Mouse (Mus musculus) kidney, postnatal 36 days (tissue): Measurements from ENCODE around the gene Grin2b.
"Not testable (repeated sequence)": the region's sequence is repeated elsewhere in the genome, so short reads cannot be mapped to it uniquely, and the experiment has no call there.

Experiments
- DNase-seq, 2 experiments: peaks; one replicate each; pipeline ENCODE4 v3.0.0; 2021 to 2022; ENCODE audit warnings: mixed read lengths in 2 of 2

Gene Grin2b

DNA sequence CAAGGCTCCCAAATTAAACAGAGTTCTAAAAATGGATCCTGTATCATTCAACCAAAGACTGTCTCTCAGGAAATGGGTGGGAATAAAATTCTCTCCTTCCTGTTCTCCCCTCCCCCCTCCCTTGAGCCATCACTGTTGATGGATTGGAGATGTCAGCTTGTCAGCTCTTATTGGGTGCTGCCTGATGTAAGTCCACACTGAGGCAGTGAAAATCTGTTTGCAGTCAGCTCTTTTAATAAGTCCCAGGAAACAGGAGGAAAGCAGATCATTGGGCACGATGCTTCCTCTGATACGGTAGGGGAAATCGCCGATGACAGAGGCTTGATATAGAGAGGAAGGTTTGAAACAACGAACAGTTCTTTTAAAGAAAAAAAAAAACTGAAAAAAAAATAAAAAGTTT lies 290.7 kb downstream of the Grin2b start:
- no peak for DNase-seq

DNA sequence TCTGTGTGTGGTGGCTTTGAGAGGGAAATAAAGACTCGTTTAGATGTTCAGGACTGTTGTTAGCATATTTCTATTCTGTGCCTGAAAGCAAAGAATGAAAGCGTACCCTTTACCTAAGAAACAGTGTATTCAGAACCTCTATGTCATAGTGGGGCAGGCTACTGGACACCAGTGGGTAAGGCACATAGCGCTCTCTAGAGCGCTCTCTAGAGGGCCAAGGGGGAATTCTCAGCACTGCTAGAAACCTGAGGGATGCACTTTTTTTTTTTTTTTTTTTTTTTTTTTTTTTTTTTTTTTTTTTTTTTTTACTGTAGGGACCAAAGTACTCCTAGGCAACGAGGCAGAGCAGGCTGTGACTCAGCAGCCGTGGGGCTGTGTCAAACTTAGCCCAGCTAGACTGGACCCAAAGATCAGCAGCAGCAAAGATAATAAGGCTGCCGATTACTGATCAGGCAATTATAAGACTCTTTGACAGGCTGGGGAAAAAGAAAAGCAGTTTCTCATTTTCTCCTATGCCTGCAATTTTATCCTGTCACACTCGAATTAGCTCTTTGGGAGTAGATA lies 297.1 kb downstream of the Grin2b start:
- peak; percentile 7 to 31 for DNase-seq

DNA sequence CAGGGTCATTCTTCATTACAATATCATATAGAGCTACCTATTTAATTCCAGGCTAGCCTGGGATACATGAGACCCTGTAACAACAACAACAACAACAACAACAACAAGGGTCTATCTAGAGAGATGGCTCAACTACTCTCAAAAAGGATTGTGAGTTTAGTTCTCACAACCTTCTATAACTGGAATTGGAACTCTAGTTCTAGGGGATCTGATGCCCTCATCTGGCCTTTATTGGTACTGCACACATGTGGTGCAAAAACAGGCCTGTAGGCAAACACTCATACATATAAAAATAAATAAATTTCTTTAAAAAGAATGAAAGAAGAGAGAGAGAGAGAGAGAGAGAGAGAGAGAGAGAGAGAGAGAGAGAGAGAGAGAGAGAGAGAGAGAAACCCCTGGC lies 298.7 kb downstream of the Grin2b start:
- no peak for DNase-seq

DNA sequence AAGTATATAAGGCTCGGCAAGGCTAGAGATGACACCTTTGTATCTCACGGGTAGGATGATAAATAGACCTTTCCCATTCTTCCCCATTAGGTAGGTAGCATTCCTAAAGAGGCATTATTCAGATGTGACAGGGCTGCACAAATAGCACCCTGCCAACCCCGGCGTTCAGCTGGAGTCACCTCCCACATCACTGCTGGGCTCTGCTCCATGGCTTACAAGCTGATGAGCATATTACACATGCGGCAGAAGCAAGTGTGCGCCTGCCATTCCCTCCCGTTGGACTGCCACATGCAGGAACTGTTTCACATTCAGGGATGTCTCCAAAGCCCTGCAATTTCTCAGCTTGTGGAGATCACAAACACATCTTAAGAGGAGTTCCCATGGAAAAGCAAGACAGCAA lies 307.5 kb downstream of the Grin2b start:
- DNase-seq, result no peak

DNA sequence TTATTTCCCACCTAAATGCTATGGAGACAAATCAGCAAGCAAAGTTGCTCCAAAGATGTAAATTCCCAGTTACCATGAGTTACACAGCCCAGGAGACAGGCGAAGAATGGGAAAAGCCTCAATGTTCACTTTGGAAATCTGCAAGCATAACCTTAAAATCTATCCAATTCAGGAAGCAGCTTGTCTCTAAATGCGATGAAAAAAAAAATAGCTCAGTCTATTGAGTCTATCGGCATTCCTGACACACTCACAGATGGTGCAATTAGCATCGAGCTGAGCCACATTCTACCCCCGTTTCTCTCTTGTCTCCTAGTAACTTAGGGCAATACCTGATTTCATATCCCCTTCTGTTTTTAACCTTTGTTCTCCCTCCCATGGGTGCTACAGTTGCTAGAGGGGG lies 309.3 kb downstream of the Grin2b start:
- DNase-seq, result no peak

DNA sequence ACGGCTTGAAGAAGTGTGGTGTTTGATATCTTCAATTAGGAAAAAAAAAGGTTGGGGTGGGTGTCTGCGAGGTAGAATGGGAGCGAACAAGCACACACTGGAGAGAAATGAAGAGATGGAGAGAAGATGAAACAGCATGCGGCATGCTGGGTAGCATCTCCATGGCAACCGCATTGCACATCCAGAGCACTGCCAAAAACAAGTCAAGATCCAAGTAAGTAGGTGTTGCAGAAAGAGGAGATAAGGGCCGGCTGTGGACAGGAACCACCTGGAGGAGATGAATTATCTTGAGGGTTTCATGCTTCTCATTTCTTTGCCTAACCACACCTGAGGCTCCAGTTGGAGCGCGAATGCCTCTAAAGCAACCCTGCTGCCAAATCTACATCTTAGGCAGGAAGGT lies 313.8 kb downstream of the Grin2b start:
- DNase-seq, result no peak

DNA sequence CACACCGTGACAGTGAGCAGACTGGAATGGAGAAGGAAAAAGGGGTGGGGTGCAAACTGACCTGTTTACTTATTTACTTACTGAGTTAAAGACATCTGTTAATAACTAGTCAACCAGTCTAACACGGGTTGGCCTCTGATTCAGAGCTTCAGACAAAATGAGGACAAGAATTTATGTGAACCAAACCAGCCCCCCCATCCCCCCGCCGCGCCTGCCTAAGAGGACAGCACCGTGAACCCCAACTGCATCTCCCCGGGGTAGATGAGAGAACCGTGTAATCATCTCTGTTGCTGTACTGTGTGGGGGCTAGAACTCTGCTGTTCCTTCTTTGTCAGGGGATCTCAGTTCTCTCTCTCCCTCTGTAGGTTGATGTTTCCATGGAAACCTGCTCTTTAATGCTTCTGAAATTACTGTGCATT lies 319.1 kb downstream of the Grin2b start:
- peak; percentile 69 to 73 for DNase-seq

DNA sequence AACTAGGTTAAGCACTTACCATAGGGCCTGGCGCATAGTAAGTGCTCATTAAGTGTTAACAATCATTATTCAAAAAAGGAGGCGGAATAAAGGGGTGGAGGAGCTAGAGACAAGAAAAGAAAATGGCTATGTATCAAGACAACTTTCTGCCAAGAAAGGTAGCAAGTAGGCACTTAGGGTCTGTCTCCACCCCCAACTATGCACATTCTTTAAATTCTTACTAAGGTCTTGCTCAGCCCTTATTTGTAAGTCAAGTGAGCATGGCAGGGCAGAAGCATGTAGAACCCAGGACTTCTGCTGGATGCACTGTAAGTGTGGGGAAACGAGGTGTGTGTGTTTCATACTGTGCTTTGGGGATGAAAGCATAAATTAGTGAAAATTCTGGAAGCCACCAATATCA lies 329.6 kb downstream of the Grin2b start:
- DNase-seq, result no peak

DNA sequence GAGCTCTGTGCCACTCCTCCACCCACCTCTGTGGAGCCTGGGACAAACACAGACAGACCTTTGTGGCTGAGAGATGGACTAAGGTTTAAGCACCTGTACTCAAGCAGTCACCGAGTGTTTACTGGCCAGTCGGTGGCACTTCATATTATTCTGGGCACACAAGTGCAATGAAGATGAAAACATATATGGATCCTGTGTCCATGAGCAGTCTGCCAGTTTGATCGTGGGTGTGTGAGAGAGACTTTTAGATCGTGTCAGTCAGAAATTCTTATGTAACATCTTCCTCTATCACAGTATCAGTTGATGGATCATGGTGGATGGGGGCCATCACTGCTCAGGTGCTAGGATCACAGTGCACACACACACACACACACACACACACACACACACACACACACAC lies 337.0 kb downstream of the Grin2b start:
- no peak for DNase-seq

DNA sequence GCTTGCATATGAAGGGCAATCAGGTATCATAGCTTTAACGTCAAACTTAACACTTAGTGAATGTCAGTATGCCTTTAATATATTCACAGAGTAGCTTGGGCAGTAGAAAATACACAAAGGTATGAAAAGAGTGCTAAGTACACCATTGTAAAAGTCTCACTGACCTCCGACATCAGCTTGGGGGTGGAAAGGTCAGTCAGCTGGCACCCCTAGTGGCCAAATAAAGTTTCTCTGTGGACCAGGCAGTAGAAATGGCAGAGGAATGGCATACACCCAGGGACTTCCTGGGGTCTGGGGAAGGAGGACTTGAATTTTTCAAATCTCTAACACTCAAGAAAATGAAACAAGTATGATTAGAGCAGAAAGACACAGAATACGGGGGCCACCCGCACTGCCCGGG lies 339.8 kb downstream of the Grin2b start:
- no peak for DNase-seq

DNA sequence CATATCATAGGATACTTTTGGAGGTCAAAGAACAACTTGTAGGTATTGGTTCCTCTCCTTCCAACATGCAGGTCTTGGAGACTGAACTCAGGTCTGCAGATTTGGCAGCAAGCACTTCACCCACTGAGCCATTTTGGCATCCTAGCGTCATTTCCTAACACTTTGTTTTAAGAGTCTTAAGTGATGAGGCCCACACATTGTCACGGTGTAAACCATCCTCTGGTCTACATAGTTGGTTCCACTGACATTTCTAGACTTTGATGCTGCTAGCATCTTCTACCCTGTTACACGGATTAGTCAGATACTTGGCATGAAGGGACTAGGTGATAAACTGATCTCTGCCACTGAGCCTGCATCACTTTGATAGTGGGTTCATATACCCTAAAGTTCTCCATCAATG lies 341.3 kb downstream of the Grin2b start:
- no peak for DNase-seq

DNA sequence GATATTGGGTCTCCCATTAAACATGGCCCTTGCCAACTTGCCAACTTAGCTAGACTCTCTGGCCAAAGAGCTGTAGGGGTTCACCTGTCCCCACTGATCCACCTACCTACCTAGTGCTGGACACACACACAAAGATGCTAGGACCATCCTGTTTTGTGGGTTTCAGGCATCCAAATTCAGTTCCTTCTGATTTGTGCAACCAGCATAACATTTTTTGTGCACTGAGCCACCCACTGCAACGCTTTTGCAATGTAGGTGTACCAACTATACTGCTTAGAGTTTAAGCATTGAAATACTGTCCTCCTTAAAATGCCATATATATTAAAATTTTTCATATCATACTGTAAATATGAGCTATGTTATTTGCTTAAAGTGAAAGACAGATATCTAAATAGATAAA lies 342.3 kb downstream of the Grin2b start:
- DNase-seq, result no peak

DNA sequence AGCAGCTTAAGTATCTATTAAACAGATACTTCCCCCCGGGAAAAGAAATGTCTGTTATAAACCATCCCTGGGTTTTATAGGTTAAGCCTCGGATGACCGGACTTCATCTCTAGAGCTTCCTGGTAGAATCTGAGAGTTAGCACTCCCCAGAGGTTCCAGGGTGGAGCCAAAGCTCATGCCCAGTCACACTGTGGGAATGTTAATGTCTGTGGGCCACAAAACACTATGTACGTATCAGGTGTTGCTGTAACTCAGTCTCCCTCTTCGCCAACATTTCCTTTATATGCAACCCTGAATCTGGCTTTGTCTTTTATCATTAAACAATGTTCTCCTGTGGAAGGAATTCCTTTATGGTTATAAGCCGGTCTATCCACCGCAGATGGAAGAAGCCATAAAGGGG lies 343.9 kb downstream of the Grin2b start:
- no peak for DNase-seq

DNA sequence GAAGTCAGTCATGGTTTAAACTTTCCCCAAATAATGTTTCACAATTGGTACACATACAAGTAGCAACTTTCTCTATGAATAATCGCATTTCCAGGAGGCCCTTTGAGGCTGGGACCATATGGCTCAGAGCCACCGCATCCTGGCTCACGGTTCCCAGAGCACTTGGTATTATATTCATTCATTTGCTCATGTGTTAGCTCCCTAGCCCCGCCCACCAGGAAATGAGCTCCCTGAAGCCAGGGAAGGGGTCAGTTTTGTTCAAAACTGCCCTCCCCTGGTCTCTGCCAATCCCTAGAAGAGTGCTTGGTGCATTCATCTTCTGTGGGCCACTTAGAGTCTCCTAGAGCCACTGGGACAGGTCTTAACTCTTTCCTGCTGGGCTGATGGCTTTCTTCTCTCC lies 344.3 kb downstream of the Grin2b start:
- DNase-seq, result no peak

DNA sequence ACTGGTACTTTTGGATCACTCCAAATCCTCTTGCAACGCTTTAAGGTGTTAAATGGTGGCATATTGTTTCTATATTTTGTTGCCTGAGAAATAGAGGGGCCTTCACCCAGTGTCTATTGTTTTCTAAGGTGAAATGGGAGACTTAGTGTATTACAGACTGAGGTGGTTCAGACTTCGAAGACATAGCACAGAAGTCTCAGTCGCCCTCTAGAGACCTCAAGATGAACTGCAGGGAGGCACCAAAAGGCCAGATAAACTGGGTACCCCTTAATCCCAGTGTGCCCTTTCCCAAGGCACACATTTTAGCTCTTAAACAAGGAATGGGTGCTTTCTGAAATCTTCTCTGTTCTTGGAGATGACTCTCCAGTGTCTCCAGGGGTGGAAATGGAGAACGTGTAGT lies 345.4 kb downstream of the Grin2b start:
- peak; percentile 52 to 76 for DNase-seq

DNA sequence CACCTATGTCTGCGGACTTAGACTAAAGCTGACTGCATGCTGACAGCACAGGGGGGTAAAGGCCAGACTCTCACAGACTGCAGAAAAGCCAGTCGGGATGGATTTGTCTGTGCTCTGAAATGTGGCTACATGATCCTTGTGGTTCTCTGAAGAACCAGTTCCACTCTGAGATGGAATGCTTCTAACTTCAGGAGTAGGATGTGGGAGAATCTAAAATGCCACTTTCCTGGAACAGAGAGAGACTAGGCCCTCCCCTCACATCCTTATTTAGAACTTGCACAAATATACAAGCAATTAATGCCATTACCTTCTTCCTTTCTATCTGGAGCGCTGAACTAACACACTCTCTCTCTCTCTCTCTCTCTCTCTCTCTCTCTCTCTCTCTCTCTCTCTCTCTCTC lies 346.0 kb downstream of the Grin2b start:
- DNase-seq, result no peak

DNA sequence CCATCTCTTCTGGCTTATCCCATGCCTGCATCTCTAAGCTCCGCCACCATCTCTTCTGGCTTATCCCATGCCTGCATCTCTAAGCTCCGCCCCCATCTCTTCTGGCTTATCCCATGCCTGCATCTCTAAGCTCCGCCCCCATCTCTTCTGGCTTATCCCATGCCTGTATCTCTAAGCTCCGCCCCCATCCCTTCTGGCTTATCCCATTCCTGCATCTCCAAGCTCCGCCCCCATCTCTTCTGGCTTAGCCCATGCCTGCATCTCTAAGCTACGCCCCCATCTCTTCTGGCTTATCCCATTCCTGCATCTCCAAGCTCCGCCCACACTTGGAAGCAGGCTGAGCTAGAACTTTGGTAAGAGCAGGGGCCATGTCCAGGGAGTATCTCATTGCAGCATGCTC lies 346.5 kb downstream of the Grin2b start:
- not testable (repeated sequence) for DNase-seq

DNA sequence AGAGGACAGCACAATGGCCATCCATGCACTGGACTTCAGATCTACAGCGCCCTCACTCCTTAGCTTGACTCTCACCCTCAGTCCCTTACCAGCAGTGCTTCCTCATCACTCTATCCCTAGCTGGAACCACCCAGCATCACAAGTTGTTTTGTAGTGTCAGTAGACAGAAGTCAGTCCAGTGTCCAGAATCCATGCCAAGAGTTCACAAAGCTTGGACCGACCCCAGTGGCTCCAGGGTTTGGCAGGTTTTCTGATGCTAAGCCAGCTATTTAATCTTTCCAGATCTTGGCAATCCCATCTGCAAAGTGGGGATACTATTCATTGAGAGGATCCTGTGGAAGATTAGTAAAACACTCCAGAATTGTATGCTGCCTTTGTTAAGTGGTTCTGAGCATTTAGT lies 355.9 kb downstream of the Grin2b start:
- DNase-seq, result peak; percentile 66 to 74

DNA sequence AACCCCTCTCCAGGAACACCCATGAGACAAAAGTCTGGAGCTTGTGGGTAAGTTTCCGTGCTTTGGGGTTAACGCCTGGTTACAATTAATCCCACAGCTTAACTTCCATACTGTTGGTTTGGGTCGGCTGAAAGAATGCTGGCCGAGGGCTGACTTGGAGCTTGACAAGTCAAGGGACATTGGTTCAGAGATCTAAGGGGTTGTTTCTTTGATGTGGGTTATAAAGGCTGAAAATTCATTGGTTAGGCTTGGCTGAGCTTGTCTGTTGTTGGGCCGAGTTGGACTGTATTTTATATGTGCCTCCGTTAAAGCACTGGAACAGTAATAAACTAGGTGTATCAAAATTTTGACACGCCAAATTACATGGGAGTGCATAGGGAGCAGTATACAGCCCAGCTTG lies 359.6 kb downstream of the Grin2b start:
- DNase-seq, result no peak

DNA sequence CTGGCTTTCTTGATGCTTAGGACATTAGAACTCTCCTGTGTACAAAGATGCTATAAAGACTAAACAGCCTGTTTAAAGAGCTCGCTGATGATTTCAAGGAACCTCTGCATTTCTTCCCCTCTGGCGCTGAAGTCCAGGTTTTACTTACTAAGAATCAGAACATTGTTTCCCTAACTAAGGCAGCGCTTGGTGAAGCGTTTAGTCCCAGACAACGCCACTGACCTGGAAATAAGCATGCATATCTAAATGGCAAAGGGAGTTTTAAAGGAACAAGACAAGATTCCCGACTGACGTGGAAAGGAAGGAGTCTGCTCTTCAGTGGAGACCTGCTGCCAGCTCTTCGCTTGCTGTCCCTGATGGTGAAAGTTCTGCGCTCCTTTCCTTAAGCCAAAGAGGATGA lies 367.9 kb downstream of the Grin2b start:
- peak; percentile 13 to 30 for DNase-seq

DNA sequence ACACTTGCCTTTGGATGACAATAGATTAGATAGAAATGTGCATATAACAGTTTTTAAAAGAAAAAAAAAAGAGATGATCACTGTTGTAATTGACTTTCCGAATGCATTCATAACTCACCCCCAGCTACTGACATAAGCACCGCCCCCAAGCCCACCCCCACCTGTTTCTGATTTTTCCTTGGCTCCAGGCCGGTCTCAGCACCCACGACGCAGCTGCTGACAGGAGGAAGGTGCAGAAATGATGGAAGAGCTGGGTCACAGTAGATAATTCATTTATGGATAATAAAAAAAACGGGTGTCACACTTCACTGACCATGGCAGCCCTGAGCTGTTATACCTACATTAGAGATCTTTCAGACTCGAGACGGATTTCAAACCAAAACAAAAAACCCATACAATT lies 373.4 kb downstream of the Grin2b start:
- DNase-seq, result no peak

DNA sequence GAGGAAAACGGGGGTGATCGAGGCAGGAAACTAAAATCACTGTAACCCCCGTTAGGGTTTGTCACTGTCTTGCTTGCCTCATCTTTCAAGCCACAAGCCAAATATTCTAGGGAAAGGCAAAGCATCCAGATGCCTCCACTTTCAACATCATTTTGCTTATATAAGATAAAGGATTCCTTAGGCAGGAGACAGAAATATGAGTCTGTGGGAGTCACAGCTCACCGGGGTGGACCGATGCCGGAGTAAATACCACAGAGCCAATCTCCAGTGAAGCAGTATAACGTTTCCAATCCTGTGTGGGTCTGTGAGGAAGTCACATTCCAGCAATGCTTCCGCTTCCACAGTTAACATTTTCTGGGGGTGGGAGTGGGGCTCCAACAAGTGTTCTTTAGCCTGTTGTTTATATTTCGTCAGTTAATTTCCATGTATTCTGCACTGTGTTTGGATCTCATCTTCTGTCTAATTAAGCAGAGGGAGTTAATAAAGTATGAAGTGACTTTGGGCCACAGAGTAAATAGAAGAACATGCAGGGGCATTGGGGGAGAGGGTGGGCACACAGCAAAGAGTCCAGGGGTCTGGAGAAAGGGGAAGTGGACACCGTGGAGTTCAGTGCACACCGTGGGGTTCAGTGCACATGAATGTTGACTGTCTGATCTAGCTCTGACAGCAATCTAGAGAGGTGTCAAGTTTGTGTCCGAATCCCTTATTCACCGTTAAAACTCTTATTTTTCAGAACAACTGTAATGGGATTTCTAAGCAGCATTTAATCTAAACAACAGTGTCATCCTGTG lies 374.9 kb downstream of the Grin2b start:
- no peak for DNase-seq

DNA sequence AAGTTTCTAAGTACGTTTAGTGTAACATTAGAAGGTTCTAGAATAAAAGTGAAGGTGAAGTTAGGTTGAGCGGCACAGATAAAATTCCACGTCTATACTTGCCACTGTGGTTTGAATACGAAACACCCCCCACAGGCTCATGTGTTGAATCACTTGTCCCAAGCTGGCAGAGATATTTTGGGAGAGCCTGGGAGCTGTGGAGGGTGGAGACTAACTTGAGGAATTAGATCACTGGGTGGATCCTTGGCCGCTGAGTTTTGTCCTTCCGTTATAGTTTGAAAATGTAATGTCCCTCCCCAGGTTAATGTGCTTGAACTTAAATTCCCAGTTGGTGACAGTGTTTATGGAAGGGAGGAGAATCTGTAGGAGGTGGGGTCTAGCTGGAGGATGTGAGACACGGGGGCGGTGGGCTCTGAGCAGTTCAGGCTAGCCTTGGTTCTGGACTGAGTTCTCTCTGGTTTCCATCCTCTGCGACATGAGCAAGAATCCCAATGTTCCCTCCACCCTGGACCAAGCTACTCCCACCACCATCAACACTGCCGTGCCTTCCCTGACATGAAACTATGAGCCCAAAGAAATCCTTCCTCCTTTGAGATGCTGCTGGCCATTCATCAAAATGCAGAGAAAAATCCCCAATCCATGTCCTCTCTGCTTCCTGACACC lies 375.8 kb downstream of the Grin2b start:
- DNase-seq, result no peak

DNA sequence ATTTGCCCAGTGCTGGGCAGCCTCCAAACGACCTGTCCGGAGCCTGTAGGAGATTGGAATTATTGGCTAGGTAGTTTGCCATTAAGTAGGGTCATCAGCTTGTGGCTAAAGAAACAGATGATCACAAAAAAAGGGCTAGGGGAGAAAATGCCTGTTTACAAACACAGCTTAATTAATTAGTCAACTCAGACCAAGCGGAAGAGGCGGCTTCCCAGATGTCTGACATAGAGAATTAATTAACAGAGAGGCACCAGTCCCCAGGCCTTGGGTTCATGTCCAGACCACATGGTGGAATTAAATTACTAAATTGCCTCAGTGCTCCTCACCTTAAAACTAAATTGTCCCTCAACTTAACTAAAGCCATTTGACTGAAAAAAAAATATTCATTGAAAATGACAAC lies 376.4 kb downstream of the Grin2b start:
- no peak for DNase-seq
